Mouse (Mus musculus) forebrain, postnatal 0 days (tissue): ENCODE data around the gene Nrxn3. TPM values are rescaled to one million over a fixed set of nuclear protein-coding genes. Genes with fewer than 3 reads are reported as not detected.
A peak's percentile ranks its signal among the peaks of the same experiment; 100 is the strongest.

ENCODE experiments used
- ATAC-seq: fragments of 200-750 bp; cut with Nextera tagmentation; 2 replicates; pipeline ENCODE4 v1.8.0; 2017; ENCODE audit warnings: mild to moderate bottlenecking, moderate library complexity
- DNase-seq: peaks from one replicate; pipeline ENCODE4 v3.0.0-alpha.2; 2015
- H3K27ac ChIP-seq: fragments of 300-500 bp; sonication (generic); 2 replicates; pipeline ENCODE4 v1.5.1; 2014; ENCODE audit warnings: low read depth, mild to moderate bottlenecking, antibody characterized with exemption, low read length, moderate library complexity, mixed read lengths
- H3K27me3 ChIP-seq: fragments of 300-500 bp; sonication (generic); 2 replicates; pipeline ENCODE4 v1.6.1; 2014; ENCODE audit warnings: mild to moderate bottlenecking, low read length, mixed read lengths; ENCODE audit not compliant: insufficient read depth
- H3K36me3 ChIP-seq: fragments of 300-500 bp; sonication (generic); 2 replicates; pipeline ENCODE4 v1.6.1; 2014; ENCODE audit warnings: mild to moderate bottlenecking, moderate library complexity; ENCODE audit not compliant: insufficient read depth
- H3K4me1 ChIP-seq: fragments of 300-500 bp; sonication (generic); 2 replicates; pipeline ENCODE4 v1.6.1; 2014; ENCODE audit warnings: antibody characterized with exemption; ENCODE audit not compliant: insufficient read depth
- H3K4me2 ChIP-seq: fragments of 300-500 bp; sonication (generic); 2 replicates; pipeline ENCODE4 v1.6.1; 2014; ENCODE audit warnings: low read depth, mild to moderate bottlenecking, moderate library complexity
- H3K4me3 ChIP-seq: fragments of 300-500 bp; sonication (generic); 2 replicates; pipeline ENCODE4 v1.5.1; 2014; ENCODE audit warnings: low read depth, low read length, mixed read lengths
- H3K9ac ChIP-seq: fragments of 300-500 bp; sonication (generic); 2 replicates; pipeline ENCODE4 v1.6.1; 2014; ENCODE audit warnings: mild to moderate bottlenecking
- H3K9me3 ChIP-seq: fragments of 300-500 bp; sonication (generic); 2 replicates; pipeline ENCODE4 v1.6.1; 2016; ENCODE audit warnings: low read length
- CTCF ChIP-seq: sonication (generic); IDR thresholded peaks from 2 replicates; pipeline ENCODE4 v1.5.1; 2016; ENCODE audit warnings: antibody characterized with exemption, control low read depth, low read depth
- WGBS: fragments of 180-500 bp; shearing (Covaris S2); extraction: QIAGEN DNeasy Blood & Tissue Kit; methylation state at CpG from one replicate; pipeline ENCODE4 v1.1.7; 2014; 5-methylcytosine and 5-hydroxymethylcytosine counted together
- polyA plus RNA-seq: library from polyadenylated mRNA; unstranded; fragments of >200 nt; fragmentation: Nextera tagmentation; extraction: Ambion mirVana; gene quantifications from 2 replicates; pipeline ENCODE4 v1.2.1, GENCODE M21; 2015
- total RNA-seq: library from RNA; depleted of rRNA; stranded (reverse); fragments of >200 nt; gene quantifications from 2 replicates; pipeline ENCODE4 v1.2.3, GENCODE M21; 2014

Gene Nrxn3
- total and polyA plus RNA-seq, 2 experiments from 2014 or later = 59.9 to 94.6 TPM

GRCm38 (mm10) chr12:89613670-89614069 lies 891.0 kb downstream of the Nrxn3 start:
- H3K9ac ChIP-seq = no peak overlapping the region
- H3K27me3 ChIP-seq = no peaks in the 10 kb centered on the region
- no peak for TF ChIP-seq CTCF
- no peak for DNase-seq
- no peak overlapping the region for H3K27ac ChIP-seq
- no peaks in the 10 kb centered on the region for H3K36me3 ChIP-seq
- WGBS = 17% methylated on average over 2 of the region's 2 CpGs
- H3K9me3 ChIP-seq = no peaks in the 10 kb centered on the region
- no peak overlapping the region for H3K4me3 ChIP-seq
- no peaks in the 10 kb centered on the region for H3K4me1 ChIP-seq
- H3K4me2 ChIP-seq = no peak overlapping the region
- ATAC-seq = no peak

DNA sequence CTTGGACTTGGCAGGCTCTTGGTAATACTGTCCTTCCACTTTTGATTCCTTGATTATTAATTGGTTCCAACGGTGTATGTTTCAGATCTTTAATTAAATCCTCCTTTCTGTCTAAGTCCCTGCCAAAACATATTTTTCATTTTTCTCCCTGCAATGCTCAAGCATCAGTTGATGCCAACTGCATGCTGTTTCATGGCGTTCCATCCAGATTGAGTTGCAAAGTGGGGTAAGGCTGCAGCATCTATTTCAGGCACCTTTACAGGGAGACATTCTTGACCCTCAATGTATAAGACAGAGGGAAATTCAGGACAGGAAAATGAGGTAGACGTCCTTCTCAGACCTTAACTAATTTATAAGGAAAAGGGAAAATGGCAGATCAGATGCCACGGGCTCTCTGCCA lies 903.1 kb downstream of the Nrxn3 start:
- H3K27me3 ChIP-seq = no peaks in the 10 kb centered on the region
- no peak overlapping the region for H3K4me2 ChIP-seq
- DNase-seq (no peak), ATAC-seq (no peak)
- no peak overlapping the region for H3K9ac ChIP-seq
- no peak for TF ChIP-seq CTCF
- no peaks in the 10 kb centered on the region for H3K36me3 ChIP-seq
- 70% methylated on average over 4 of the region's 4 CpGs for WGBS
- no peaks in the 10 kb centered on the region for H3K4me1 ChIP-seq
- H3K4me3 ChIP-seq = no peak overlapping the region
- H3K27ac ChIP-seq = no peak overlapping the region
- H3K9me3 ChIP-seq = no peaks in the 10 kb centered on the region

- no peak for TF ChIP-seq CTCF
- H3K27ac ChIP-seq = no peak overlapping the region
- H3K4me3 ChIP-seq = no peak overlapping the region
- DNase-seq (no peak), ATAC-seq (no peak)
- H3K9me3 ChIP-seq = no peaks in the 10 kb centered on the region
- H3K9ac ChIP-seq = no peak overlapping the region
- H3K4me1 ChIP-seq = no peaks in the 10 kb centered on the region
- H3K36me3 ChIP-seq = no peaks in the 10 kb centered on the region
- no peak overlapping the region for H3K4me2 ChIP-seq
- no peaks in the 10 kb centered on the region for H3K27me3 ChIP-seq
- WGBS = 80% methylated on average over 4 of the region's 4 CpGs
These were observed 917.4 kb downstream of the Nrxn3 start for GRCm38 (mm10) chr12:89640046-89640445.

GRCm38 (mm10) chr12:89641460-89641859 lies 918.8 kb downstream of the Nrxn3 start:
- H3K27ac ChIP-seq = no peak overlapping the region
- DNase-seq (no peak), ATAC-seq (no peak)
- H3K4me1 ChIP-seq = no peaks in the 10 kb centered on the region
- no peak overlapping the region for H3K4me3 ChIP-seq
- H3K4me2 ChIP-seq = no peak overlapping the region
- H3K36me3 ChIP-seq = no peaks in the 10 kb centered on the region
- H3K27me3 ChIP-seq = no peaks in the 10 kb centered on the region
- no peak overlapping the region for H3K9ac ChIP-seq
- WGBS = 2% methylated on average over 1 of the region's 1 CpGs
- no peak for TF ChIP-seq CTCF
- H3K9me3 ChIP-seq = no peaks in the 10 kb centered on the region

DNA sequence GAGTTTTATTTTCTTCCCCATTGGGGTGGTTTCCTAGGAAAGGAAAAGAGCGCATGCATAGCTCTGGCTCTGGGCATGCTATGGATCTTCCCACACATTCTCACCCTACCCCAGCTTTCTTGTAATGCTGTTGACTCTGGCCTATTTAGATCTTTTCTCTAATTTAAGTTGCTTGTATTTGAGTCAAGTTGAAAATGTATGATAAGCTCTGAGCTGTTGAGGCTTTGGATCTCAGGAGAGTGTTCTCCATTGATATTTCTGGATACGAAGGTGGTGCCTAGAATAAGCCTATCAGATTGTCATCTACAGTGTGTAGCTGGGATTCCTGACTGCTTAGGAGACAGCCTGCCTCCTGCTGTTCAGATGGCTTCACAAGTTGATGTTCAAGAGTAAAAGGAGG lies 930.5 kb downstream of the Nrxn3 start:
- Histone ChIP-seq H3K4me2 (no peak overlapping the region), H3K9me3 (no peaks in the 10 kb centered on the region), H3K36me3 (no peaks in the 10 kb centered on the region), H3K4me1 (no peaks in the 10 kb centered on the region), H3K9ac (no peak overlapping the region), H3K27me3 (no peaks in the 10 kb centered on the region), H3K4me3 (no peak overlapping the region), H3K27ac (no peak overlapping the region)
- DNase-seq (no peak), ATAC-seq (no peak)
- no peak for TF ChIP-seq CTCF
- 80% methylated on average over 2 of the region's 2 CpGs for WGBS

DNA sequence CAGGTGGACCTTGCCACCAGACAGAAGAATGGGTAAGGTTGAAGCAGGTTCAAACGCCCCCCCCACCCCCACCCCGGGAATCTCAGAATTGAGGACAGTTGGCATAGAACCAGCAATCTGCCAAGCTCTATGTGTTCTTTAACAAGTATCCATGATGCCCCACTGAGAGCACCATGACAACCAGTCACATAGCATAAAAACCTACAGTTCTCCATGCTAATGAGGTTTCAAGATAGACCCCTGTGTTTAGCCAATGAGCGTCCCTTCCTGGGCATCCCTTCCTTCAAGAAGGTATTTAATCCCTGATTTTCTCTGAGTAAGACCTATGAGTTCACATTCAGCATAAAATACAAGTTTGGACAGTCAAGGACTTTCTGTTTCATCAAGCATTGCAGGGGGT lies 938.5 kb downstream of the Nrxn3 start:
- TF ChIP-seq CTCF = no peak
- Histone ChIP-seq H3K9me3 (no peaks in the 10 kb centered on the region), H3K36me3 (no peaks in the 10 kb centered on the region), H3K27me3 (no peaks in the 10 kb centered on the region), H3K27ac (no peak overlapping the region), H3K4me1 (no peaks in the 10 kb centered on the region), H3K4me2 (no peak overlapping the region), H3K4me3 (no peak overlapping the region), H3K9ac (no peak overlapping the region)
- ATAC-seq = peak; percentile 53; the same call in 1 of the 2 replicates
- no peak for DNase-seq
- WGBS = 36% methylated on average over 3 of the region's 3 CpGs

GRCm38 (mm10) chr12:89668856-89669255 lies 946.2 kb downstream of the Nrxn3 start:
- Histone ChIP-seq H3K9me3 (no peaks in the 10 kb centered on the region), H3K27me3 (no peaks in the 10 kb centered on the region), H3K4me1 (0 out of 2 replicates have a peak, but pooled peaks cover 4% of the 10 kb centered on the region), H3K4me2 (no peak overlapping the region), H3K36me3 (no peaks in the 10 kb centered on the region), H3K9ac (no peak overlapping the region), H3K4me3 (no peak overlapping the region), H3K27ac (no peak overlapping the region)
- ATAC-seq (peak; percentile 88), DNase-seq (peak; percentile 80)
- 32% methylated on average over 2 of the region's 2 CpGs for WGBS
- TF ChIP-seq CTCF = peak; percentile 49

GRCm38 (mm10) chr12:89672819-89673218 lies 950.1 kb downstream of the Nrxn3 start:
- no peak overlapping the region for H3K27ac ChIP-seq
- H3K27me3 ChIP-seq = no peaks in the 10 kb centered on the region
- no peak for DNase-seq
- 80% methylated on average over 2 of the region's 2 CpGs for WGBS
- H3K9me3 ChIP-seq = no peaks in the 10 kb centered on the region
- H3K4me3 ChIP-seq = no peak overlapping the region
- H3K4me2 ChIP-seq = no peak overlapping the region
- no peaks in the 10 kb centered on the region for H3K36me3 ChIP-seq
- TF ChIP-seq CTCF = no peak
- no peak for ATAC-seq
- H3K4me1 ChIP-seq = 0 out of 2 replicates have a peak, but pooled peaks cover 4% of the 10 kb centered on the region
- no peak overlapping the region for H3K9ac ChIP-seq
